Mouse (Mus musculus) activated CD4-positive, CD25-positive, alpha-beta regulatory T cell, adult 9 weeks (primary cell): ENCODE results near the gene Akap14. TPM values are rescaled to one million over a fixed set of nuclear protein-coding genes. Genes with fewer than 3 reads are reported as not detected.

ENCODE experiments used
- polyA plus RNA-seq: library from polyadenylated mRNA; unstranded; fragments of 100-300 nt; shearing (Covaris generic); gene quantifications from one replicate; pipeline ENCODE4 v1.2.1, GENCODE M21; 2017

Gene Akap14
- polyA plus RNA-seq = 0.15 TPM

DNA sequence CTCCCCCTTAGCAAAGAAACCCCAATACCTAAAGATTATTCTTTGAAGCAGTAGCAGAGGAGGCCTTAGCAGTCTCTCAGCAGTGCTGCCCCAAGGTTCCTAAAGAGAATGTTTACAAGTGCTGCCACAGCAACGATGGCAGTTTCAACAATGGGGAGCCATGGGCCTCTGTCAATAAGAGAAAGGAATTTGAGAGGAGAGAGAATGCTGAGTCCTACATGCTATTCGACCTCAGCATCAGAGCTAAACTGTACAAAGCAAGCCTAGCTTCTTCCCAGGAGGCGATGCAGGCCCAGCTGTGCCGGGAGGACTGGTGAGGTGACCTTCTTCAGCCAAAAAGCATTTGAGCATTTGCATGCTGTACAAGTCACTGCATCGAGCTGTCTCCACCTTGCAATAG, at the start of gene Akap14:
TSS of gene Akap14 (minus strand) at position 101 of the 400 bp plus-strand sequence.

DNA sequence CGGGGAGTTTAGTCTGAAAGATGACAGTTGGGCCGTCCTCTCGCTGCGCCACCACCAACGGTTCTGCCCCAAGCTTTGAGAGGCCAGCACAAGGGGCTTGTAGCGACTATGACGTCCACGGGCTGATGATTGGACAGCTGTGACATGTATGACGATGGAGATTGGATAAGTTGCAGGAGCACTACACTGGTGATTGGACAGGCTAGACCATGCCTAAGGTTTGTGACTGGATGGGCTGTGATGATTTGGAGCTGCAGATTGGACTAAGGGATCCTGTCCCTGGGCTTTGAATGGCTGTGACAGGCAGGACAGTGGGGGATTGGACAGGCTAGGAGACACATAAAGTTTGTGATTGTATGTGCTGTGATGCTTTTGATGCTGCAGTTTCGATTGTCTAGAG, 42.3 kb upstream of the Akap14 start, which contains the start of gene Gm9:
TSS of gene Gm9 (minus strand) at position 101 of the 400 bp plus-strand sequence.

DNA sequence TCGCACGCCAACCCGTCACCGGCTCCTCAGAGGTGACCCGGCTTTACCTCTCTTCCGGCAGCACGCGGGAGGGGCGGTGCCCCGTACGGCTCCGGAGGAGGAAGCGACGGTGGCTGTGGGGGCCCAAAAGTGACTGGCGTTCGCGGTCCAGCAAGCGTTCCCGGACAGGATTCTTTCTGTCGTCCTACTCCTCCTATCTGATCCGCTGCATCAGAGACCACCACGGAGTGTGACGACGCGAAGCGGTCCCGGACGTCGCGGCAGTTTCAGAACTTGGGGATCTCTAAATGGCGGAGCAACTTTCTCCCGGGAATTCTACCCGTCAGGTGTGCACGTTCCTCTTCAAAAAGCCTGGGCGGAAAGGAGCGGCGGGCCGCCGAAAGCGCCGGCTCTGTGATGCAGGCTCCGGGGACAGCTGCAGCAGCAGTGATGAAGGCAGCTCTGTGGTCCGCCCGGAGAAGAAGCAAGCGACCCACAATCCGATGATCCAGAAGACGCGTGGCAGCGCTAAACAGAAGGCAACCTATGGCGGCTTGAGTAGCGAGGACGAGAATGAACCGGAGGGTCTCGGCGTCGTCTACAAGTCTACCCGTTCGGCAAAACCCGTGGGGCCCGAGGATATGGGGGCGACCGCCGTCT, 22.6 kb upstream of the Akap14 start, which contains the start of the genes Ndufa1 and Rnf113a1:
TSS of gene Ndufa1 (minus strand) at position 59 of the 639 bp plus-strand sequence.
TSS of gene Rnf113a1 (plus strand) at position 141 of the 639 bp plus-strand sequence.

DNA sequence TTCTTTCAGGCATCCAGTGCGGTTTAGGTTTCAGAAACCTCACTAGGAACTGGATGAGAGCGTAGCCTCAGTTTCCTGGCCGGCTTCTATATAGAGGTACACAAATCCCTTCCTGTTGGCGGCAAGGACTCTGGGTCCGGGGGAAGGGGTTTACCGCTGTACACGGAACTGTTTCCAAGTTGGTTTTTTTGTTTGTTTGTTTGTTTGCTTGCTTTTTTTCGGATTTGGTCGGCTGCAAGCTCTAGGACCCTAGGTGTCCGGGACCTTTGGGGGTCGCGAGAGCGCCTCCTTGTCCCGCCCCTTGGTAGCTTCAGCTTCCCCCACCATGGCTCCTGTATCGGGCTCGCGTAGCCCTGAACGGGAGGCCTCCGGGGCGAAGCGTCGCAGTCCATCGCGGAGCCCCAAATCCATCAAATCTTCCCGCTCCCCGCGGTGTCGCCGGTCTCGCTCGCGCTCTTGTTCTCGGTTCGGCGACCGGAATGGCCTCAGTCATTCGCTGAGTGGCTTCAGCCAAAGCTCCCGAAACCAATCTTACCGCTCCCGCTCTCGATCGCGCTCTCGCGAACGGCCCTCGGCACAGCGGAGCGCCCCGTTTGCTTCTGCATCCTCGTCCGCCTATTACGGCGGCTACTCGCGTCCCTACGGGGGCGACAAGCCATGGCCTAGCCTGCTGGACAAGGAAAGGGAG, 41.8 kb downstream of the Akap14 start, which contains the start of gene Nkap:
TSS of gene Nkap (plus strand) at position 125 of the 688 bp plus-strand sequence.

DNA sequence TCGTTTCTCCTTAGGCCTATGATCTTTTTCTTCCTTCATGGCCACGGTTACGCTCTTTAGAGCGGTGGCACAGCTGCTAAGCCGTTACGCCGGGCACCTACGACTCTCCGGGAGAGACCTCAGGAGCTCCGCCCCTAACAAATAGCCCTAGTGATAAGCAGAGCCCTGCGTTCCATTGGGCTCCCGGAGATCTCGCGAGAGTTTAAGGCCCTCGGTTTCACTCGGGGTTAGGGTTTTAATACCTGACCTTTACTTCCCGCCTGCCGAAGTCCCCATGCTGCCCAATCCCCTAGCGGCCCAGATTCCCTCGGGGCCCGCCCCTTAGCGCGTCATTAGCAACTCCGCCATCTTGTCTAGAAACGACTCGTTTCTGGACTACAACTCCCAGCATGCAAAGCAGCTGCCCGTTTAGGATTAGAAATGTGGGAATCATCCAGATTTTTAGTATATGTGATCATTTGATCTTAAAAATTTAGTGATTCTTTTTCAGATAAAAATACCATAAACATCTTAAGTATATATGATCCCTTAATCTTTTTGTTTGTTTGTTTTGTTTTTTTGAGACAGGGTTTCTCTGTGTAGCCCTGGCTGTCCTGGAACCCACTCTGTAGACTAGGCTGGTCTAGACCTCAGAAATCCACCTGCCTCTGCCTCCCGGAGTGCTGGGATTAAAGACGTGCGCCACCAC, 58.3 kb downstream of the Akap14 start, which contains the start of gene Upf3b:
TSS of gene Upf3b (minus strand) at position 130 of the 688 bp plus-strand sequence.

Other genes with a start within 250 kb of the Akap14 start
- gene Sept6, start 177.0 kb downstream of the Akap14 start, polyA plus RNA-seq = 163 TPM
- not detected for gene Sowahd, start 120.0 kb downstream of the Akap14 start, polyA plus RNA-seq
- gene Rpl39, start 83.4 kb downstream of the Akap14 start, polyA plus RNA-seq = 621 TPM
- 26.0 TPM for gene Upf3b, start 58.5 kb downstream of the Akap14 start, polyA plus RNA-seq
- gene Nkap, start 42.0 kb downstream of the Akap14 start, polyA plus RNA-seq = 24.4 TPM
- 270 TPM for gene Ndufa1, start 22.3 kb upstream of the Akap14 start, polyA plus RNA-seq
- 12.8 TPM for gene Rnf113a1, start 22.4 kb upstream of the Akap14 start, polyA plus RNA-seq
- not detected for gene Gm9, start 42.2 kb upstream of the Akap14 start, polyA plus RNA-seq
- not detected for gene Rhox1, start 53.4 kb upstream of the Akap14 start, polyA plus RNA-seq
- gene Rhox2a, start 76.1 kb upstream of the Akap14 start, polyA plus RNA-seq = not detected
- not detected for gene Rhox3a, start 81.1 kb upstream of the Akap14 start, polyA plus RNA-seq
- gene Rhox4a, start 96.5 kb upstream of the Akap14 start, polyA plus RNA-seq = not detected
- gene Rhox3a2, start 211.2 kb upstream of the Akap14 start, polyA plus RNA-seq = not detected
- not detected for gene Rhox4a2, start 222.0 kb upstream of the Akap14 start, polyA plus RNA-seq
- gene Rhox2b, start 243.2 kb upstream of the Akap14 start, polyA plus RNA-seq = not detected